Mouse (Mus musculus): ENCODE results near the gene Cep68. TPM values are rescaled to one million over a fixed set of nuclear protein-coding genes. Genes with fewer than 3 reads are reported as not detected.
"Not testable (repeated sequence)": the region's sequence is repeated elsewhere in the genome, so short reads cannot be mapped to it uniquely, and the experiment has no call there.

Cep68 gene
- total RNA-seq, 2 experiments from 2014 or later, result 23.3 to 40.0 TPM

- peak; percentile 24; the same call in 1 of the 2 replicates for ATAC-seq (replicated peaks; ENCODE audit: poor library complexity, severe bottlenecking)
Observed at GRCm38 (mm10) chr11:20243214-20243913, 5.9 kb downstream of the Cep68 start.

GRCm38 (mm10) chr11:20242366-20243056 lies 6.7 kb downstream of the Cep68 start:
- no peak for ATAC-seq (replicated peaks; ENCODE audit: poor library complexity, severe bottlenecking)

- ATAC-seq (replicated peaks; ENCODE audit: poor library complexity, severe bottlenecking), result no peak
Observed at GRCm38 (mm10) chr11:20241311-20241710, 7.9 kb downstream of the Cep68 start.

DNA sequence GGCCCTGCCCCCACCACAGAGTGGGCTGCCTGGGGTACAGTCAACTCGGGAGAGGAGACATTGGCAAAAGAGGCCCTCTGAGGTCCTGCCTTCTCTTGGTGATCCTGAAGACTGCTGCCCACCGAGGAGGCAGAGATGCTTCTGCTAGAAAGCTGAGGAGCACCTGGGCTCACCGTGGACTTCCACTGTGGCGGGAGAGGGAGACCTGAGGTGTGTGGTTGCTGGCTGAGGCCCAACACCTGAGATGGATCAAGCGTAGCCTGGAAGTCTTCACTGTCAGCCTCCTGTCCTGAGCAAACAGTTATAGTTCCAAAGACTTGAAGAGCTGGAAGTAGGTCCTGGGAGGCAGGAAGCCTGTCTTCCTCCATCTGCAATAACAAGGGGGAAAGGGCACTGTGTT lies 8.9 kb downstream of the Cep68 start:
- ATAC-seq (replicated peaks; ENCODE audit: poor library complexity, severe bottlenecking), result peak; percentile 49

- ATAC-seq (replicated peaks; ENCODE audit: poor library complexity, severe bottlenecking), result no peak
Observed at GRCm38 (mm10) chr11:20239279-20239861, 9.9 kb downstream of the Cep68 start.

DNA sequence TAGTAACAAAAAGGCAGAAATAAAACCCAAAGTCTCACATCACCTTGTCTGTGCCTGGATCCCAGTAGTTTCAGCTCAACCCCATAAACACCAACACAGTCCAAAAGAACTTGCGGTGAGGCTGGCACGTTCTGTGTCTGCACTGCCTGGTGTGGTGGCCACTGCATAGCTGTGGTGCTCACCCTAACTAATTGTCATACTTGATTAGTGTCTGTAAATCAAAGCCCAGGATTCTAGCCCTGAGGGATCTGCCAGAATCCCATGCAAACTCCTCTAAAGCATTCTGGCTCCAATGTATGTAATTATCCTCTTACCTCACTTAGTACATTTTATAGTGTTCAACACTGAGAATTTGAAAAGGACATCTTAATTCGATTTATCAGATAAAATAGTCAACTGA lies 11.3 kb downstream of the Cep68 start:
- no peak for ATAC-seq (replicated peaks; ENCODE audit: poor library complexity, severe bottlenecking)

- no peak for ATAC-seq (replicated peaks; ENCODE audit: poor library complexity, severe bottlenecking)
Observed at GRCm38 (mm10) chr11:20237018-20237417, 12.2 kb downstream of the Cep68 start.

DNA sequence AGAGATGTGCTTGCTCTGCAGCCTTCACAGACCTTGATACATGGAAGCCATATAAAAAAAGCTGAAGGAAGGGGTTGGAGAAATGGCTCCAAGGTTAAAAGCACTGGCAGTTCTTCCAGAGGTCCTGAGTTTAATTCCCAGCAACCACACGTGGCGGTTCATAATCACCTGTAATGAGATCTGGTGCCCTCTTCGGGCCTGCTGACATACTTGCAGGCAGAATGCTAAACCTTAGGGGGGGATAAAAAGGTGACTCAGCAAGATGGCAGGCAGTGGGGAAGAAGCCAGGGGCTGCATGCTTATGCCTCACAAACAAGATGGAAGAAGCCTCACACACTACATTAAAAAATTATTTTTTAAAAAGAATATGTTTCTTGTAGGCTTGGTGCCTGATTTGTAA lies 15.0 kb downstream of the Cep68 start:
- no peak for ATAC-seq (replicated peaks; ENCODE audit: poor library complexity, severe bottlenecking)

GRCm38 (mm10) chr11:20232016-20232755 lies 17.0 kb downstream of the Cep68 start:
- ATAC-seq (replicated peaks; ENCODE audit: poor library complexity, severe bottlenecking), result peak; percentile 58

- ATAC-seq (replicated peaks; ENCODE audit: poor library complexity, severe bottlenecking), result peak; percentile 96
Observed at GRCm38 (mm10) chr11:20231128-20231878, 17.9 kb downstream of the Cep68 start.

DNA sequence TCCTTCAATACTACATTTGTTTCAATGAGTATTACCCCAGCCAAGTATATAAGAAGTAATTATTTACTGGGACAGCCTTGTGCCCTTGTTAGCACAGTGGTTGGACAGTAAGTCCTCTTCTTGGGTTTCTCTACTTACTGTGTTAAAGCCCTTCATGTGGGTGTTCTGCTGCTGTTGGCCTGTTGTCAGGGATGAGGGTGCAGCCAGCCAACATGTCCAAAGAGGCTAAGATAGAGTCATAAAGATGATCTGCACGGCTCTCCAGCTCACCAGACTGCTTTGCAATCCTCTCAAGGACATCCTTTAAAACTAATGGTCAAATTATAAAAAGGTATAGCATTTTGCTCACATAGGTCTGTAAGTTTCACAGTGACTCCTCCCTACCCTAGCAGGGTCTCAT lies 18.9 kb downstream of the Cep68 start:
- ATAC-seq (replicated peaks; ENCODE audit: poor library complexity, severe bottlenecking), result no peak

DNA sequence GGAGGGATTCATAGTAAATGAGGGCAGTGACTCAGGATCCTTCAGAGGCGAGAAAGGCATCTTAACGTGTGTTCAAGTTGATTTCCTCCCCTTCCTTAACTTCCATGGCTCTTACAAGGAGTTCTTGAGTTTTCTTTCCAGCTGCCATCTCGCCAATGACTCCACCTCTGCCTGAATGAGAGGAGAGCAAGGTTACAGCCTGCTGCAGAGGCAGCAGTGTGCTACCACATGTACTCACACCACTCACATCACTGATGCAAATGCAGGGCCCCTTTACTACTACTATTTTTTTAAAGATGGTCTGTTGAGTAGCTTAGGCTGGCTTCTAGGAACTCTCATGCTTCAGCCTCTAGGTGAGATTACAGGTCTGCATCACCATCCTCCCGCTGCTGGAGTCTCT lies 19.9 kb downstream of the Cep68 start:
- ATAC-seq (replicated peaks; ENCODE audit: poor library complexity, severe bottlenecking), result no peak

GRCm38 (mm10) chr11:20228666-20229065 lies 20.6 kb downstream of the Cep68 start:
- ATAC-seq (replicated peaks; ENCODE audit: poor library complexity, severe bottlenecking), result no peak

DNA sequence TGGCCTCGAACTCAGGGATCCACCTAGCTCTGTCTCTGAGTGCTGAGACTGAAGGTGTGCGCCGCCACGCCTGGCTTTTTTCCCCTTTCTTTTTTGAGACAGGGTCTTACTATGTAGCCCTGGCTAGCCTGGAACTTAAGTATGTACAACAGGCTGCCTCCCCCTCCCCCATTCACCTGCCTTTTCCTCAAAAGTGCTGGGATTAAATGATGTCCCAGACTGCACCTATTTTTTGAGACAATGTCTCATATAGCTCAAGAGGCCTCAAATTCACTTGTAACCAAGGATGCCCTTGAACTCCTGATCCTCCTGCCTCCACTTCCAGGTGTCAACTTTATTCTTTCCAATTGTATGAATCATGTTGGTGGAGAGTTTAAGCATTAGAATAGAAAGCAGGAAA lies 23.3 kb downstream of the Cep68 start:
- no peak for ATAC-seq (replicated peaks; ENCODE audit: poor library complexity, severe bottlenecking)

- no peak for ATAC-seq (replicated peaks; ENCODE audit: poor library complexity, severe bottlenecking)
Observed at GRCm38 (mm10) chr11:20224196-20224595, 25.0 kb downstream of the Cep68 start.

- not testable (repeated sequence) for ATAC-seq (replicated peaks; ENCODE audit: poor library complexity, severe bottlenecking)
Observed at GRCm38 (mm10) chr11:20221671-20222070, 27.6 kb downstream of the Cep68 start.

DNA sequence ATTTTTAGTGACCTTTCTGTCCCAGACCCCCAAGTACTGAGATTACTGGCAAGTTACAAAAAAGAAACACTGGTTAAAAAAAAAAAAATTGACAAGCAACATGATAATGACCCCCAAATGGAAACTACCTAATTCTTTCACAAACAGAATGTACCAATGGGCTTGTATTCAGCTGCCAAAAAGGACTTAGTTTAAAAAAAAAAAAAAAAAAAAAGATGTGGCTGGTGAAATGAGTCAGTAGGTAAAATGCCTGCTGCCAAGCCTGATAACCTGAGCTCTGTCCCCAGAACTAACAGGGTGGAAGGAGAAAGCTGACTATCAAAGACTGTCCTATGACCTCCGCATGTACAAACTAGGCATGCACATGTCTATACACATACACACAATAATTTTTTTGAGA lies 32.0 kb downstream of the Cep68 start:
- no peak for ATAC-seq (replicated peaks; ENCODE audit: poor library complexity, severe bottlenecking)

- ATAC-seq (replicated peaks; ENCODE audit: poor library complexity, severe bottlenecking), result no peak; the same call in 1 of the 2 replicates
Observed at GRCm38 (mm10) chr11:20216415-20216814, 32.8 kb downstream of the Cep68 start.

DNA sequence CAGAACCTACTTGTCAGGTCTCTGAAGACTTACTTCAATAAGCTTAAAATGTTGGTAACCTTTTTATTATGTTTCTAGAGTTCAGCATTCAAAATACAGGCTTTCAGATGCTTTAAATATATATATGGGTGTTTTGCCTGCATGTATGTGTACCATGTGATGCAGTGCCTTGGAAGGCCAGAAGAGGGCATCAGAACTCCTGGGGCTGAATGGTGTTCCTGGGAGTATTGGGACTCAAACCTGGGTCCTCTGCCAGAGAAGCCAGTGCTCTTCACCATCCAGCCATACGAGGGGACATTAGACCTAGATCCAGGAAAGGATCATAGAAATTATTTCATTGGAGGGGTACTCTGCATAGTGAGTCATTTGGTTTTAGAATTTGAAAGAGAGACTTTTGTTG lies 34.5 kb downstream of the Cep68 start:
- peak; percentile 62 for ATAC-seq (replicated peaks; ENCODE audit: poor library complexity, severe bottlenecking)

DNA sequence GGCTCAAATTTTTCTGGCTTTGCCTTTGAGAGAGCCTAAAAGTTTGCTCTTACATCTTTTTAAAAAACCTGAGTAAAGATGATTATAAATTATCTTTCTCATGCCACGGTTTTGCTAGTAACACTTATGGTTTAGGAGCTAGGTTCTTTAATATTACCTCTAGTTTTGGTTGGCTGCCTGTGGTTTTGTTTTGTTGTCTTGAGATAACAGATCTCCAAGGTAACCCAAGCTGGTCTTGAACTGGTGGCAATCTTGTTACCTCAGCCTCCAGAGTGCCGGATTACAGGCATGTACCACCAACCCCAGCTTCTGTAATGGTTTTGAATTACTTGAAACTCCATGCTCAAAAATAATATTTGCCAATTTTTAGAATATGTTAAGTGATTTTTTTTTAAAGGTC lies 37.4 kb downstream of the Cep68 start:
- no peak for ATAC-seq (replicated peaks; ENCODE audit: poor library complexity, severe bottlenecking)
